Mouse (Mus musculus) thymus, postnatal 10 days (tissue): Measurements from ENCODE around the gene Zfp174.

Source experiments
- DNase-seq, 2 experiments: peaks; one replicate each; pipeline ENCODE4 v3.0.0; 2021; ENCODE audit warnings: low spot score in 2 of 2

Zfp174 gene

GRCm38 (mm10) chr16:3884201-3885064 lies 37.4 kb downstream of the Zfp174 start, which contains the start of the genes Zfp597 and Gm20695:
Zfp597 (minus strand) TSS chr16:3884561.
Gm20695 (plus strand) TSS chr16:3884648.
- DNase-seq, result peak; percentile 87 to 92

- DNase-seq, result no peak
These were observed 38.1 kb downstream of the Zfp174 start for GRCm38 (mm10) chr16:3885065-3885670.

GRCm38 (mm10) chr16:3891621-3892295 lies 44.7 kb downstream of the Zfp174 start:
- no peak for DNase-seq

GRCm38 (mm10) chr16:3893739-3894138 lies 46.7 kb downstream of the Zfp174 start:
- no peak for DNase-seq

GRCm38 (mm10) chr16:3895173-3895792 lies 48.2 kb downstream of the Zfp174 start:
- peak; percentile 19 to 32 for DNase-seq

- DNase-seq, result no peak
These were observed 49.0 kb downstream of the Zfp174 start for GRCm38 (mm10) chr16:3896046-3896445.

- DNase-seq, result no peak
These were observed 49.5 kb downstream of the Zfp174 start for GRCm38 (mm10) chr16:3896553-3896952.

- no peak for DNase-seq
These were observed 60.4 kb downstream of the Zfp174 start for GRCm38 (mm10) chr16:3907471-3907870.
